Mouse (Mus musculus): ENCODE measurements at regions not wholly inside any gene's neighbourhood (a gene's known extent, or its start where the extent isn't known, plus 50 kb on each side); places are given as distances from the start of the nearest gene placed in this dataset.

DNA sequence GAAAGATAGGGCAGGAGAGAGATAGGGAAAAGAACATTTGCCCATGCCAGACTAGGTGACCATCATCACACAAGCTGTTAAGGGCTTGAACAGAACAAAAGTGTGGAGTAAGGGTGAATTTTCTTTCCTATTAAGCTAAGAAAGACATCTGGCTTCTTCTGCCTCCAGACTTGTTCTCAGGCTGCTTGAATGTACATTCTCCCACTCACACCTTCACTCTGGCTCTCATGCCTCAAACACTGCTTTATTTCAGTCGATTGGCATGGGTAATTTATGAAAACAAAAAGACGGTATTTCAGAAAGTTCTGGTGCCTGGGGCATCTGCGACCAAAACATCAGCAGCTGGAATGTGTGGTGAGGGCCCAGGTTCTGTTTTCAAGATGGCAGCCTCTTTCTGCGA is 79.1 kb downstream of the Ifi44 start:
- DNase-seq (ENCODE audit: low read depth, low spot score) = no peak

DNA sequence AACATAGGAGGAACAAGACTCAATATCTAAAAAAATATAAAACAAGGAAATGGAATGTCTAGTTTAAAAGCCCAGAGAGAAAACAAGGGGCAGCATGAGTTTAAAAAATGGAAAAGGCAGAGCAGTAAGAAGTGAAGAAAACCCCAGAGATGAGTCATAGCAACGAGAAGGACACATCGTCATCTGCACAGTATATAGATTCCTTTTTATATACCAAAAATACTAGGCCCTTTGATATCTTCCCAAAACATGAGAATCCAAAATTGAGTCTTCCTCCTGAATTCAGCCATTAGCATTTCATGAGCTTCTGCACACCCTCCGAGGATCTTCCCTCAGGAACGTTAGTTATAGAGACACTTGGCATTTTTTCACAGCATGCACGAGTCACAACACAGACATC is 96.5 kb downstream of the Ifi44 start:
- no peak for DNase-seq (ENCODE audit: low read depth, low spot score)

DNA sequence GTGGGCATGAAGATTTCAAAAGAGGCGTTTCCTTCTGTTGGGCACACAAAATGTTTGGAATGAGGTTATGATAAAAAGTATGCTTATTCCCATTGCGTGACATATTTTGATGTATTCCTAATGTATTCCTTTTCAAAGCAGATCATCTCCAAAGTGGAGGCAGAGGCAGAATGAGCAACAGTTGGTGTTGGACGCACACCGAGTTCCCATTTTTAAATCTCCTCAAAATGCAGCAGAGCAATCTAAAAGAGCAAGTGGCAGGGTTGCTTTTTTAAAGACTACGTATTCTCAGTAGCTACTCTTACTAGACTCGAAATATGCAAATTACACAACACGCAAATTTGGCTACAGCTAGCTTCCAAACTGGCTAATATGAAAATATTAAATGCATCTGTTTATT is 98.2 kb downstream of the Ifi44 start:
- no peak for DNase-seq (ENCODE audit: low read depth, low spot score)

DNA sequence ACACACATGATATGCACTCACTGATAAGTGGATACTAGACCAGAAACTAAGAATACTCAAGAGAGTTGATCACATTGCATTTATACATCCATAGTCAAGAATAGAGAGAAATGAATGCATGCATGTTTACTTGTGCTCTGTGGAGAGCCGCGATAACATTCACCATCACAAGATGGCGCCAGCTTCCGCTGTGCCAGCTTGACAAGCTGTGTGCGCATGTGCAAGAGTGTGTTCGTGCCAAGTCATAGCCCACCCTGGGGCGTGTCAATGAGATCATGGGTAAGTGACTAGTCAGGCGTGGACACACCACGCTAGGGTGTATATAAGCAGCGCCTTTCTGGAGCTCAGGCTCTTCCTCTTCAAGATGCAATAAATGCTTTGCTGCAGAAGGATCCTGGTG is 102.1 kb downstream of the Ifi44 start:
- peak; percentile 71 for DNase-seq (ENCODE audit: low read depth, low spot score)

DNA sequence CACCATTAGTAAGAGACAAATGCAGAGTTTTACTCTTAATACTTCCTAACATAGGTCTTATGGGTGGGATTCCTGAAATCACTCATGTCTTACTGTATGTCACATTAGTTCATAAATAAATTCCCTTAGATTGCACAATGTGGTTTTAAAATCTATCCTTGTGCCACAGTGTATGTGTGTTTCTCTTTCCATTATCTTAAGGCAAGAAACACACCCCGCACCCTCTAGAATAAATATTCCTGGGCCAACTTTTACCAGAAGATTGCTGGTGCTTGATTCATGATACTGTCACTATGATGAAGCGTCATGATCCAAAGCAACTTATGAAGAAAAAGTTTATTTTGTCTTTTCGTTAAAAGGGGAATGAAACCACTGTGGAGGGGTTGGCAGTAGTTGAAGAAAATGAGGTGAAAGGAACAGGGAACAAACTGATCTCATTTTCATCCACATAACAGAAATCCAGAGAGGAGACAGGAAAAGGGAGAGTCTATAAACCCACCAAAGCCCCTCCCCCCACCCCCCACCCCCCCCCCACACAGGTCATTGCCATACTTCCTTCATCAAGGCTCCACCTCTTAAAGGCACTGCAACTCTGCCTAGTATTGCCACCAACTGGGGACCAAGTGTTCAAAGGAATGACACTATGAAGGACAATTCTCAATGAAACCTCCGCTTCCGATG is 110.2 kb downstream of the Ifi44 start:
- no peak for DNase-seq (ENCODE audit: low read depth, low spot score)

DNA sequence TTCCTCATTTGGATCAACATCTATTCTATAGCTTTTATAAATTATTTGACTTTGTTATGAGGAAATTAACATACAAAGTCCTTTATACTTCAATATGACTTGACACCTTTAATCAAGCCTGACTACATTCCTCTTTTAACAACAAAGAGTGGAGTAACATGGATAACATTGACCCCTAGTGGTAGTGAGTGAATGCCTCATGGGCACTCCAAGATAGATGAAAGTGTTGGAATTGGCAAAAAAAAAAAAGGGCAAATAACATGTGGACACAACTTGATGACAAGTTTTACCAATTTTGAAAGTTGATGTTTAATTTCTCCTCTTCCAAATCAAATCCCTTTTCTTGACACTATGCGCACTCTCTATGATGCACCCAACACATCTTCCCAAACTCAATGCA is 111.4 kb downstream of the Ifi44 start:
- DNase-seq (ENCODE audit: low read depth, low spot score) = no peak

DNA sequence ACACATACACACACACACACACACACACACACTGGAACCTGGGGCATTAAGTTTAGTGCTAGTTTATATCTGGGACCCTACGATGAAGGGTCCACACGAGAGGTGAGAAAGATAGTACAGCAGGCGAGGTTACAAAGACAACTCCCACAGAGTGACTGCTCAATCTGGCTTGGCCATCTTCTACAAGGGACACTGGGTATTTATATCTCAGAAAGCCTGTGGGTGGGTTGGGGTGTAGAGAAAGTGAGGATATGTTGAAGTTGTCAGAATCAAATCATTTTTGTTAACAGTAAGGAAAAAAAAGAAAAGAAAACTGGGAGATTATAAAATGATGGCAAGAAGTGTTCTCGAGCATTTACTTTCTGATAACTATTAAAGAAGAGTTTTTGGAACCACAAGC is 138.8 kb downstream of the Ifi44 start:
- no peak for DNase-seq (ENCODE audit: low read depth, low spot score)

DNA sequence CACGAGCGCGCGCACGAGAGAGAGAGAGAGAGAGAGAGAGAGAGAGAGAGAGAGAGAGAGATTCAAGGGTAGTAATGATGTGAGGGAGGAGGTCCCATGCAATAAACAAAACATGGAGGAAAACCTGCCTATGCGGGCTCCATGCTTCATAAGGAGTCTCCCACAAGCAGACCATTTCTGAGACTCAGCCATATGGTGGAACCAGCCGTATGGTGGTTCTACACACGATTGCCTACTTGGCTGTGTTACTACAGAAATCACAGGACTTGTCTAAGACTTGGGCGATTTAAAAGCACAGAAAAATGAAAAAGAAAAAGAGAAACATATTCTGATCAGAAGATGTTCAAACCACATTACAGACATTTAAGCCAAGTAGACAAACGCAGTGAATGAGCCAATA is 142.1 kb downstream of the Ifi44 start:
- DNase-seq (ENCODE audit: low read depth, low spot score) = no peak

DNA sequence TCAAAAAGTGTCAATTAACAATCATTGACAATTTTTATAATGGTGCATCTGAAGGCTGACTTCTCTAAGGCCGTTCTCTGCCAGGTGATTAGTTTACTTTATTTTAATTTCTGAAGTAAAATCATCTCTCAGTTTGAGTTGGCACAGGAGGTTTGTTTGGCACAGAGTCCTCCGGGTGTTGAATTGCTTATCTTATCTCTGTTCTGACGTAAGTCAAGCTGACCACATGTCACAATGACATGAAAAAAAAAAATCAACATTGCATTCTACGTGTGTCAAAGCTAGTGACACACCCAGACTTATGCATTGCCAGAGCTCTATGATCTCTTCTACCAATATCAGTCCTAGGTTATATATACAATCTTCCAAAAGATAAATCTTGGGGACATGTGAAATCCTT is 146.4 kb downstream of the Ifi44 start:
- DNase-seq (ENCODE audit: low read depth, low spot score) = no peak
